Mouse (Mus musculus) heart, embryonic 13.5 days (tissue): Measurements from ENCODE around the gene Zfp672. TPM values are rescaled to one million over a fixed set of nuclear protein-coding genes. Genes with fewer than 3 reads are reported as not detected.

Experiments
- ATAC-seq: fragments of 200-750 bp; cut with Nextera tagmentation; 2 replicates; pipeline ENCODE4 v1.8.0; 2017; ENCODE audit warnings: moderate TSS enrichment; ENCODE audit not compliant: insufficient number of reproducible peaks, low FRiP score, low TSS enrichment; ENCODE audit errors: extremely low read depth
- H3K27ac ChIP-seq: fragments of 300-500 bp; sonication (generic); replicated peaks from 2 replicates; pipeline ENCODE4 v1.5.1; 2015; ENCODE audit warnings: moderate library complexity, mild to moderate bottlenecking, inconsistent platforms
- H3K27me3 ChIP-seq: fragments of 300-500 bp; sonication (generic); replicated peaks from 2 replicates; pipeline ENCODE4 v1.6.1; 2015; ENCODE audit warnings: mild to moderate bottlenecking, inconsistent platforms
- H3K36me3 ChIP-seq: fragments of 300-500 bp; sonication (generic); 2 replicates; pipeline ENCODE4 v1.6.1; 2015; ENCODE audit warnings: mild to moderate bottlenecking, inconsistent platforms
- H3K4me1 ChIP-seq: fragments of 300-500 bp; sonication (generic); 2 replicates; pipeline ENCODE4 v1.6.1; 2015; ENCODE audit warnings: inconsistent platforms
- H3K4me2 ChIP-seq: fragments of 300-500 bp; sonication (generic); 2 replicates; pipeline ENCODE4 v1.6.1; 2015; ENCODE audit warnings: inconsistent platforms, mild to moderate bottlenecking, moderate library complexity
- H3K4me3 ChIP-seq: fragments of 300-500 bp; sonication (generic); 2 replicates; pipeline ENCODE4 v1.5.1; 2015; ENCODE audit warnings: moderate library complexity, mild to moderate bottlenecking, inconsistent platforms
- H3K9ac ChIP-seq: fragments of 300-500 bp; sonication (generic); 2 replicates; pipeline ENCODE4 v1.6.1; 2015; ENCODE audit warnings: inconsistent platforms, mild to moderate bottlenecking, moderate library complexity
- H3K9me3 ChIP-seq: fragments of 300-500 bp; sonication (generic); 2 replicates; pipeline ENCODE4 v1.6.1; 2016; ENCODE audit warnings: inconsistent platforms
- WGBS: fragments of 180-500 bp; shearing (Covaris S2); methylation state at CpG from one replicate; pipeline ENCODE4 v1.1.7; 2015; ENCODE audit warnings: mixed read lengths; 5-methylcytosine and 5-hydroxymethylcytosine counted together
- polyA plus RNA-seq: library from polyadenylated mRNA; unstranded; fragments of >200 nt; fragmentation: Nextera tagmentation; extraction: Ambion mirVana; gene quantifications from 2 replicates; pipeline ENCODE4 v1.2.1, GENCODE M21; 2015

Gene Zfp672
- polyA plus RNA-seq, 1 experiment from 2014 or later = 27.7 TPM

DNA sequence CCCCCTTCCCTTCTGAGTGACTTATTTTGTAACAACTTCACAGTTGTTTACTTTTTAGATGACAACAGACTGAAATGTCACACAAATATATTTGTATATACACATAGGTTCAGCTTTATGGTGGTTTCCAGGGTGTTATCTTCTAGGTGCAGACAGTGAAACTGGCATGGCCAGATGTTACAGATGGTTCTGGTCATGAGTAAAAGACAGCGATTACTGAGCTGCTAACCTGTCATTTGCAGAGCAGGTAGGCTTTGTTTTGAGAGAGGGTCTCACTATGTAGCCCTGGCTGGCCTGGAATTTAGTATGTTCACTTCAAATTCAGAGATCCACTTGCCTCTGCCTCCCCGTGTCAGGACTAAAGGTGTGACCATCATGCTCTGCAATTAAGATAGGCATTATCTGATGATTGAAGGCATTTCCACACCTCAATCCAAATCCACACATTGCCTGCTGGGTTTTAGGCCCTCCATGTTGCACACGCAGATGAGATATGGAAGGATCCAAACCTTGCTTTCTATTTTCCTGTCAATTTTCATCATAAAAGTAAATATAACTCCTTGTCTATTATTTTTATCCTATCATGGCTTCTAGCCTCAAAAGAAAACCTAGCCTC lies 5.4 kb downstream of the Zfp672 start:
- H3K9me3 ChIP-seq = no peaks in the 10 kb centered on the region
- peaks cover 40% of the 10 kb centered on the region for H3K4me1 ChIP-seq
- H3K4me2 ChIP-seq = no peak overlapping the region
- no peak overlapping the region for H3K4me3 ChIP-seq
- H3K27me3 ChIP-seq = no peaks in the 10 kb centered on the region
- H3K27ac ChIP-seq = no peak overlapping the region
- peaks cover 29% of the 10 kb centered on the region for H3K36me3 ChIP-seq
- no peak for ATAC-seq
- no peak overlapping the region for H3K9ac ChIP-seq
- 69% methylated on average over 3 of the region's 3 CpGs for WGBS

- 12% methylated on average over 24 of the region's 24 CpGs for WGBS
- Histone ChIP-seq H3K27ac (peak overlapping the region; percentile 98), H3K9ac (peak overlapping the region; percentile 89), H3K36me3 (peaks cover 39% of the 10 kb centered on the region), H3K4me1 (peaks cover 31% of the 10 kb centered on the region), H3K4me2 (peak overlapping the region; percentile 85), H3K27me3 (no peaks in the 10 kb centered on the region), H3K9me3 (no peaks in the 10 kb centered on the region), H3K4me3 (peak overlapping the region; percentile 74)
- ATAC-seq = no peak
Measured at GRCm38 (mm10) chr11:58323570-58324340, 6.4 kb downstream of the Zfp672 start.

GRCm38 (mm10) chr11:58322824-58323569 lies 7.1 kb downstream of the Zfp672 start:
- ATAC-seq = peak; percentile 99
- Histone ChIP-seq H3K4me1 (peaks cover 26% of the 10 kb centered on the region), H3K27me3 (no peaks in the 10 kb centered on the region), H3K9ac (peak overlapping the region; percentile 89), H3K4me3 (peak overlapping the region; percentile 74), H3K36me3 (peaks cover 42% of the 10 kb centered on the region), H3K27ac (peak overlapping the region; percentile 98), H3K9me3 (no peaks in the 10 kb centered on the region), H3K4me2 (peak overlapping the region; percentile 85)
- under 1% methylated on average over 62 of the region's 63 CpGs for WGBS

DNA sequence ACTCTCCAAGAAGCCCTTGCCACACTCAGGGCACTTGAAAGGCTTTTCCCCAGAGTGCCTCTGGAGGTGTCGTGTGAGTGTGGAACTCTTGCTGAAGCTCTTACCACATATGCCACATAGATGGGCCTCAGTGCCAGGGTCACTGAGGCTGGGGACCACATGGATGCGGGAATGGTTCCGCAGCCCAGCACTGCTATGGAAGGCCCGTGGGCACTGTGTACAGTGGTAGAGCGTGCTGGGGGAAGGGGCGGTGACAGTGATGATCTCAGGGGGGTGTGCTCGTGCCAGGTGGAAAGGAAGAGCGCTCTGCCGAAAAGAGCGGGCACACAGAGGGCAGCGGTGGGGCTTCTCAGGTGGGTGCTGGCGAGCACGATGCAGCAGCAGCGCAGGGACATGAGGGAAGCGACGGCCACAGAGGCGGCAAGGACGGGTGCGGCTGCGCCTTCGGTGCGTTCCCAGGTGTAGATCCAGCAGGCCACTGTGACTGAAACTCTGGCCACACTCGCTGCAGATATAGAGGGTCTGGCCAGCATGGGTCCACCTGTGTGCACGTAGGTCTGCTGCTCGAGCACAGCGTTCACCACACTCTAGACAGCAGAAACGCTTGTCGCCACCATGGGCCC lies 13.3 kb downstream of the Zfp672 start:
- Histone ChIP-seq H3K27me3 (no peaks in the 10 kb centered on the region), H3K36me3 (peaks cover 69% of the 10 kb centered on the region), H3K9ac (no peak overlapping the region), H3K4me3 (no peak overlapping the region), H3K4me2 (no peak overlapping the region), H3K4me1 (peaks cover 17% of the 10 kb centered on the region), H3K9me3 (no peaks in the 10 kb centered on the region), H3K27ac (no peak overlapping the region)
- WGBS = 65% methylated on average over 28 of the region's 28 CpGs
- no peak for ATAC-seq

DNA sequence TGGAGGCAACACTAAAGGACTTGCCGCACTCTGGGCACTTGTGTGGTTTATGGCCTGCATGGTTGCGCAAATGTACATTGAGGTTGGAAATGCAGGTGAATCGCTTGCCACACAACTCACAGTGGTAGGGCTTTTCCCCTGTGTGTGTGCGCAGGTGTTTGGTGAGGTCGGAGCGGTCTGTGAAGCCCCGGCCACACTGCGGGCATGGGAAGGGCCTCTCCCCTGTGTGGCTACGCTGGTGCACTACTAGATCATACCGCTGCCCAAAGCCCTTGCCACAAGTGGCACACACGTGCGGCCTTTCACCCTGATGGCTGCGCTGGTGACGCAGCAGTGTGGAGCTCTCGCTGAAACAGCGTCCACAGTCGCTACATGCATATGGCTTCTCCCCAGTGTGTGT lies 13.8 kb downstream of the Zfp672 start:
- no peak overlapping the region for H3K27ac ChIP-seq
- no peak overlapping the region for H3K9ac ChIP-seq
- WGBS = 71% methylated on average over 17 of the region's 17 CpGs
- no peak overlapping the region for H3K4me3 ChIP-seq
- H3K36me3 ChIP-seq = peaks cover 73% of the 10 kb centered on the region
- no peaks in the 10 kb centered on the region for H3K9me3 ChIP-seq
- H3K4me2 ChIP-seq = no peak overlapping the region
- H3K4me1 ChIP-seq = peaks cover 12% of the 10 kb centered on the region; the same call in 1 of the 2 replicates
- no peaks in the 10 kb centered on the region for H3K27me3 ChIP-seq
- ATAC-seq = no peak

GRCm38 (mm10) chr11:58315536-58316168 lies 14.5 kb downstream of the Zfp672 start:
- no peak overlapping the region for H3K4me2 ChIP-seq
- H3K9ac ChIP-seq = no peak overlapping the region
- no peaks in the 10 kb centered on the region for H3K27me3 ChIP-seq
- H3K36me3 ChIP-seq = peaks cover 78% of the 10 kb centered on the region
- no peak for ATAC-seq
- H3K9me3 ChIP-seq = no peaks in the 10 kb centered on the region
- H3K4me3 ChIP-seq = no peak overlapping the region
- no peak overlapping the region for H3K27ac ChIP-seq
- 0 out of 2 replicates have a peak, but pooled peaks cover 11% of the 10 kb centered on the region for H3K4me1 ChIP-seq
- WGBS = 90% methylated on average over 5 of the region's 5 CpGs

DNA sequence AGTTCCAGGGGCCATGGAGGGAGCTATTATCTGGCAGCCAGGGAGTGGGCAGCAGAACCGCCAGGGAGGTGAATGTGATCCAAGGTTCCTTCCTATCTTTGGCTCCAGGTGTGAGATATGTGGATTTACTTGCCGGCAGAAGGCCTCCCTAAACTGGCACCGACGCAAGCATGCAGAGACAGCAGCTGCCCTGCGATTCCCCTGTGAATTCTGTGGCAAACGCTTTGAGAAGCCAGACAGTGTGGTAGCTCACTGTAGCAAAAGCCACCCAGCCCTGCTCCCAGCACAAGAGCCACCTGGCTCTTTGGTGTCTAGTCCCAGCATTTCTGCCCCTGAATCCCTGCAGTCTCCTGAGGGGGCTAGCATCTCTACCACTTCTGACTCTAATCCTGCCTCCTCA lies 16.1 kb downstream of the Zfp672 start:
- Histone ChIP-seq H3K9me3 (no peaks in the 10 kb centered on the region), H3K9ac (no peak overlapping the region), H3K4me1 (0 out of 2 replicates have a peak, but pooled peaks cover 6% of the 10 kb centered on the region), H3K27me3 (no peaks in the 10 kb centered on the region), H3K27ac (no peak overlapping the region), H3K4me3 (no peak overlapping the region), H3K4me2 (no peak overlapping the region), H3K36me3 (peaks cover 68% of the 10 kb centered on the region)
- ATAC-seq = no peak
- WGBS = 61% methylated on average over 6 of the region's 6 CpGs

DNA sequence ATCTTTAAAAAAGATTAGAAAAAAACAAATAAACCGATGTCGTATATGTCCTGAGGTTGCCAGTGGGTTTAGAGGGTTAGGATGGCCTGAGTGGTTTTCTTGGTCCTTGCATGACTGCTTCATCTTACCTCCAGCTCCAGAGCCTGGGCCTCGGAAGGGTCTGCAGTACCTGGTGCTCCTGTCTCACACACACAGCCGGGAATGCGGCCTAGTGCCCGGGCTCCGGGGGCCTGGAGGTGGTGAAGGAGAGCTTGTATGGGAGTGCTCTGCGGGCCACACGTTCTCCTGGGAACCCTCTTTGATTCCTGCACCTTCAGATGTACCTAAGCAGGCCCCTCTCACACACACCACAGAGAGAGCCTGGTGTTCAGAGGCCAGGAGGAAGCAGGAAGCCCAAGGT lies 21.5 kb downstream of the Zfp672 start:
- no peak overlapping the region for H3K9ac ChIP-seq
- peaks cover 15% of the 10 kb centered on the region for H3K36me3 ChIP-seq
- H3K4me3 ChIP-seq = no peak overlapping the region
- no peaks in the 10 kb centered on the region for H3K9me3 ChIP-seq
- H3K27ac ChIP-seq = no peak overlapping the region
- H3K4me2 ChIP-seq = no peak overlapping the region
- H3K27me3 ChIP-seq = no peaks in the 10 kb centered on the region
- H3K4me1 ChIP-seq = peaks cover 13% of the 10 kb centered on the region
- WGBS = 90% methylated on average over 9 of the region's 9 CpGs
- no peak for ATAC-seq

GRCm38 (mm10) chr11:58307411-58308080 lies 22.6 kb downstream of the Zfp672 start:
- Histone ChIP-seq H3K27ac (peak overlapping the region; percentile 28; the same call in 1 of the 2 replicates), H3K9me3 (no peaks in the 10 kb centered on the region)
- WGBS = 1% methylated on average over 42 of the region's 42 CpGs

GRCm38 (mm10) chr11:58306860-58307308 lies 23.3 kb downstream of the Zfp672 start, which contains the start of gene Zfp692:
Gene Zfp692 (plus strand): TSS chr11:58307069.
- Histone ChIP-seq H3K9ac (peak within 1 kb of the TSS; percentile 82), H3K36me3 (peaks cover 15% of the 10 kb centered on the region; the same call in 1 of the 2 replicates), H3K27ac (peak within 1 kb of the TSS; percentile 28; the same call in 1 of the 2 replicates), H3K9me3 (no peaks in the 10 kb centered on the region), H3K4me2 (peak within 1 kb of the TSS; percentile 79), H3K4me3 (peak within 1 kb of the TSS; percentile 66), H3K27me3 (no peaks in the 10 kb centered on the region), H3K4me1 (peaks cover 16% of the 10 kb centered on the region)
- WGBS = under 1% methylated on average over 34 of the region's 34 CpGs
- peak; percentile 52; the same call in 1 of the 2 replicates for ATAC-seq

More at GRCm38 (mm10) chr11:58307411-58308080, 22.6 kb downstream of the Zfp672 start:
- no peaks in the 10 kb centered on the region for H3K27me3 ChIP-seq
- H3K4me2 ChIP-seq = peak overlapping the region; percentile 79
- H3K36me3 ChIP-seq = peaks cover 15% of the 10 kb centered on the region; the same call in 1 of the 2 replicates
- peaks cover 16% of the 10 kb centered on the region for H3K4me1 ChIP-seq
- ATAC-seq = peak; percentile 34; the same call in 1 of the 2 replicates
- peak overlapping the region; percentile 66 for H3K4me3 ChIP-seq
- H3K9ac ChIP-seq = peak overlapping the region; percentile 82
